Mouse (Mus musculus): Measurements from ENCODE around the gene Ppp1r7.

- TF ChIP-seq CTCF (IDR thresholded peaks at IDR 0.05) (no peak), EP300 (IDR thresholded peaks at IDR 0.05) (no peak)
Observed at GRCm38 (mm10) chr1:93352724-93353123, 10.1 kb downstream of the Ppp1r7 start.

All from lung, postnatal 0 days (tissue).